Mouse (Mus musculus) ES-Bruce4 (cell line): ENCODE data around the gene Zfp101.

Experiments
- CTCF ChIP-seq: IDR thresholded peaks from one replicate; pipeline ENCODE4 v1.8.1; 2011; ENCODE audit warnings: low read depth, low read length
- EP300 ChIP-seq: IDR thresholded peaks from 2 replicates; pipeline ENCODE4 v1.6.1; 2011; ENCODE audit warnings: low read depth, low read length; ENCODE audit not compliant: insufficient read depth
- POLR2A ChIP-seq: IDR thresholded peaks from one replicate; pipeline ENCODE4 v1.8.1; 2011; ENCODE audit warnings: low read length; ENCODE audit not compliant: insufficient read depth

DNA sequence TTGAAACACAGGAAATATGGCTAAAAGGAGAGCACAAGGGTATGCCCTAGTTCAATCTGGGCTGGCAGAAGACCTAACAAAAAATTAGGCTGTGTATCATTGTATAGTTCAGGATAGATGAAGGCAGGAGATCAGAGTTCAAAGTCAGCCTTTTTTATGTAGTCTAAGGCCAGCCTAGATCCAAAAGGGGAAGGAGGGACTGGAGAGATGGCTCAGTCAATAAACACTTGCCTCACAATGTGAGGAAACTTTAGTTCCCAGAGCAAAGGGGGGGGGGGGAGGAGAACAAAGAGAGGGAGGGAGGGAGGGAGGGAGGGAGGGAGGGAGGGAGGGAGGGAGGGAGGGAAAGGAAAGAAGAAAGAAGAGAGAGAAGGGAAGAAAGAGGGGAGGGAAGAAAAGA lies 46.7 kb upstream of the Zfp101 start:
- TF ChIP-seq POLR2A, result no peak
- TF ChIP-seq CTCF, result no peak
- TF ChIP-seq EP300, result no peak
